Mouse (Mus musculus) induced T-regulatory cell, adult 2 months (primary cell): ENCODE results near the gene Sdk1.
A peak's percentile ranks its signal among the peaks of the same experiment; 100 is the strongest.
"Not testable (repeated sequence)": the region's sequence is repeated elsewhere in the genome, so short reads cannot be mapped to it uniquely, and the experiment has no call there.

Source experiments
- DNase-seq: peaks from one replicate; pipeline ENCODE4 v3.0.0-alpha.2; 2012; ENCODE audit warnings: low read depth

Sdk1 gene

GRCm38 (mm10) chr5:141636406-141636805 lies 395.1 kb downstream of the Sdk1 start:
- no peak for DNase-seq

- DNase-seq, result not testable (repeated sequence)
Observed at GRCm38 (mm10) chr5:141637054-141637453, 395.8 kb downstream of the Sdk1 start.

- DNase-seq, result no peak
Observed at GRCm38 (mm10) chr5:141645671-141646070, 404.4 kb downstream of the Sdk1 start.

GRCm38 (mm10) chr5:141646621-141647020 lies 405.3 kb downstream of the Sdk1 start:
- DNase-seq, result no peak

GRCm38 (mm10) chr5:141649831-141650375 lies 408.6 kb downstream of the Sdk1 start:
- DNase-seq, result no peak

- no peak for DNase-seq
Observed at GRCm38 (mm10) chr5:141651690-141652377, 410.5 kb downstream of the Sdk1 start.

- no peak for DNase-seq
Observed at GRCm38 (mm10) chr5:141676371-141676770, 435.1 kb downstream of the Sdk1 start.

GRCm38 (mm10) chr5:141677034-141677433 lies 435.7 kb downstream of the Sdk1 start:
- DNase-seq, result no peak

- no peak for DNase-seq
Observed at GRCm38 (mm10) chr5:141677841-141678240, 436.6 kb downstream of the Sdk1 start.

- no peak for DNase-seq
Observed at GRCm38 (mm10) chr5:141686876-141687420, 445.7 kb downstream of the Sdk1 start.

- no peak for DNase-seq
Observed at GRCm38 (mm10) chr5:141689442-141690105, 448.3 kb downstream of the Sdk1 start.

- no peak for DNase-seq
Observed at GRCm38 (mm10) chr5:141691482-141691975, 450.2 kb downstream of the Sdk1 start.

- no peak for DNase-seq
Observed at GRCm38 (mm10) chr5:141693716-141694115, 452.4 kb downstream of the Sdk1 start.

- no peak for DNase-seq
Observed at GRCm38 (mm10) chr5:141694901-141695300, 453.6 kb downstream of the Sdk1 start.

- DNase-seq, result no peak
Observed at GRCm38 (mm10) chr5:141698406-141698805, 457.1 kb downstream of the Sdk1 start.

GRCm38 (mm10) chr5:141720751-141721150 lies 479.5 kb downstream of the Sdk1 start:
- DNase-seq, result no peak

- peak; percentile 2 for DNase-seq
Observed at GRCm38 (mm10) chr5:141727968-141728367, 486.7 kb downstream of the Sdk1 start.

GRCm38 (mm10) chr5:141730006-141730405 lies 488.7 kb downstream of the Sdk1 start:
- DNase-seq, result no peak

- peak; percentile 4 for DNase-seq
Observed at GRCm38 (mm10) chr5:141738725-141739124, 497.4 kb downstream of the Sdk1 start.

GRCm38 (mm10) chr5:141748793-141749192 lies 507.5 kb downstream of the Sdk1 start:
- DNase-seq, result no peak

GRCm38 (mm10) chr5:141754278-141754677 lies 513.0 kb downstream of the Sdk1 start:
- no peak for DNase-seq

GRCm38 (mm10) chr5:141758885-141759284 lies 517.6 kb downstream of the Sdk1 start:
- DNase-seq, result no peak

GRCm38 (mm10) chr5:141764111-141764510 lies 522.8 kb downstream of the Sdk1 start:
- no peak for DNase-seq
